Mouse (Mus musculus) hindbrain, embryonic 12.5 days (tissue): ENCODE measurements around the gene Samhd1. TPM values are rescaled to one million over a fixed set of nuclear protein-coding genes. Genes with fewer than 3 reads are reported as not detected.

ENCODE experiments used
- ATAC-seq: fragments of 200-750 bp; cut with Nextera tagmentation; 2 replicates; pipeline ENCODE4 v1.8.0; 2017; ENCODE audit warnings: moderate TSS enrichment; ENCODE audit not compliant: low FRiP score
- H3K27ac ChIP-seq: fragments of 300-500 bp; sonication (generic); 2 replicates; pipeline ENCODE4 v1.5.1; 2016; ENCODE audit warnings: mild to moderate bottlenecking
- H3K27me3 ChIP-seq: fragments of 300-500 bp; sonication (generic); 2 replicates; pipeline ENCODE4 v1.6.1; 2016; ENCODE audit warnings: mild to moderate bottlenecking
- H3K36me3 ChIP-seq: fragments of 300-500 bp; sonication (generic); 2 replicates; pipeline ENCODE4 v1.6.1; 2016; ENCODE audit warnings: mild to moderate bottlenecking
- H3K4me1 ChIP-seq: fragments of 300-500 bp; sonication (generic); 2 replicates; pipeline ENCODE4 v1.6.1; 2016
- H3K4me2 ChIP-seq: fragments of 300-500 bp; sonication (generic); replicated peaks from 2 replicates; pipeline ENCODE4 v1.6.1; 2016; ENCODE audit warnings: mild to moderate bottlenecking
- H3K4me3 ChIP-seq: fragments of 300-500 bp; sonication (generic); 2 replicates; pipeline ENCODE4 v1.5.1; 2016; ENCODE audit warnings: mild to moderate bottlenecking
- H3K9ac ChIP-seq: fragments of 300-500 bp; sonication (generic); 2 replicates; pipeline ENCODE4 v1.6.1; 2016; ENCODE audit warnings: mild to moderate bottlenecking, moderate library complexity
- H3K9me3 ChIP-seq: fragments of 300-500 bp; sonication (generic); replicated peaks from 2 replicates; pipeline ENCODE4 v1.6.1; 2016; ENCODE audit warnings: mild to moderate bottlenecking
- WGBS: fragments of 180-500 bp; shearing (Covaris S2); methylation state at CpG from one replicate; pipeline ENCODE4 v1.1.7; 2016; 5-methylcytosine and 5-hydroxymethylcytosine counted together
- polyA plus RNA-seq: library from polyadenylated mRNA; unstranded; fragments of >200 nt; fragmentation: Nextera tagmentation; extraction: Ambion mirVana; gene quantifications from 2 replicates; pipeline ENCODE4 v1.2.1, GENCODE M21; 2016

Samhd1 gene
- polyA plus RNA-seq, 1 experiment from 2014 or later: 17.2 TPM

- H3K36me3 ChIP-seq: no peaks in the 10 kb centered on the region
- H3K27ac ChIP-seq: no peak overlapping the region
- no peak overlapping the region for H3K4me3 ChIP-seq
- 93% methylated on average over 7 of the region's 7 CpGs for WGBS
- ATAC-seq: no peak
- no peak overlapping the region for H3K9ac ChIP-seq
- no peaks in the 10 kb centered on the region for H3K9me3 ChIP-seq
- peaks cover 15% of the 10 kb centered on the region for H3K4me1 ChIP-seq
- no peaks in the 10 kb centered on the region for H3K27me3 ChIP-seq
- no peak overlapping the region for H3K4me2 ChIP-seq
Measured at GRCm38 (mm10) chr2:157084831-157085585, 50.1 kb downstream of the Samhd1 start.

GRCm38 (mm10) chr2:157081960-157082359 is 53.1 kb downstream of the Samhd1 start:
- no peak overlapping the region for H3K9ac ChIP-seq
- no peak for ATAC-seq

GRCm38 (mm10) chr2:157081331-157081730 is 53.7 kb downstream of the Samhd1 start:
- Histone ChIP-seq H3K9me3 (no peaks in the 10 kb centered on the region), H3K4me1 (peaks cover 31% of the 10 kb centered on the region), H3K9ac (no peak overlapping the region), H3K4me2 (no peak overlapping the region), H3K4me3 (no peak overlapping the region), H3K27ac (no peak overlapping the region), H3K27me3 (no peaks in the 10 kb centered on the region), H3K36me3 (peaks cover 3% of the 10 kb centered on the region; the same call in 1 of the 2 replicates)
- no peak for ATAC-seq
- WGBS: 96% methylated on average over 8 of the region's 8 CpGs

More at GRCm38 (mm10) chr2:157081960-157082359, 53.1 kb downstream of the Samhd1 start:
- Histone ChIP-seq H3K4me3 (no peak overlapping the region), H3K27ac (no peak overlapping the region), H3K9me3 (no peaks in the 10 kb centered on the region), H3K4me1 (peaks cover 24% of the 10 kb centered on the region), H3K27me3 (no peaks in the 10 kb centered on the region), H3K36me3 (no peaks in the 10 kb centered on the region), H3K4me2 (no peak overlapping the region)
- WGBS: 29% methylated on average over 7 of the region's 7 CpGs

- H3K27ac ChIP-seq: peak overlapping the region; percentile 99
- peak overlapping the region; percentile 100 for H3K9ac ChIP-seq
- peak overlapping the region; percentile 93 for H3K4me2 ChIP-seq
- peaks cover 3% of the 10 kb centered on the region; the same call in 1 of the 2 replicates for H3K36me3 ChIP-seq
- no peaks in the 10 kb centered on the region for H3K9me3 ChIP-seq
- WGBS: 7% methylated on average over 16 of the region's 16 CpGs
- ATAC-seq: peak; percentile 3; the same call in 1 of the 2 replicates
- H3K27me3 ChIP-seq: no peaks in the 10 kb centered on the region
- H3K4me3 ChIP-seq: peak overlapping the region; percentile 98
- H3K4me1 ChIP-seq: peaks cover 44% of the 10 kb centered on the region
Measured at GRCm38 (mm10) chr2:157079701-157080180, 55.3 kb downstream of the Samhd1 start.

GRCm38 (mm10) chr2:157078793-157079700 is 56.0 kb downstream of the Samhd1 start, which contains the start of gene Soga1:
Gene Soga1, minus strand, starts transcription at chr2:157079254.
- peaks cover 51% of the 10 kb centered on the region for H3K4me1 ChIP-seq
- H3K9me3 ChIP-seq: no peaks in the 10 kb centered on the region
- H3K4me3 ChIP-seq: peak within 1 kb of the TSS; percentile 98
- H3K9ac ChIP-seq: peak within 1 kb of the TSS; percentile 100
- peaks cover 3% of the 10 kb centered on the region; the same call in 1 of the 2 replicates for H3K36me3 ChIP-seq
- peak within 1 kb of the TSS; percentile 93 for H3K4me2 ChIP-seq
- under 1% methylated on average over 101 of the region's 136 CpGs for WGBS
- H3K27ac ChIP-seq: peak within 1 kb of the TSS; percentile 99
- ATAC-seq: peak; percentile 87
- H3K27me3 ChIP-seq: no peaks in the 10 kb centered on the region

- no peaks in the 10 kb centered on the region for H3K27me3 ChIP-seq
- peak; percentile 14 for ATAC-seq
- peak overlapping the region; percentile 99 for H3K27ac ChIP-seq
- peaks cover 59% of the 10 kb centered on the region for H3K4me1 ChIP-seq
- WGBS: under 1% methylated on average over 57 of the region's 79 CpGs
- peak overlapping the region; percentile 98 for H3K4me3 ChIP-seq
- peak overlapping the region; percentile 100 for H3K9ac ChIP-seq
- H3K4me2 ChIP-seq: peak overlapping the region; percentile 93
- H3K36me3 ChIP-seq: peaks cover 7% of the 10 kb centered on the region
- H3K9me3 ChIP-seq: no peaks in the 10 kb centered on the region
Measured at GRCm38 (mm10) chr2:157078059-157078792, 56.8 kb downstream of the Samhd1 start.

- peak overlapping the region; percentile 98 for H3K4me3 ChIP-seq
- H3K27ac ChIP-seq: peak overlapping the region; percentile 99
- H3K4me1 ChIP-seq: peaks cover 65% of the 10 kb centered on the region
- peak overlapping the region; percentile 93 for H3K4me2 ChIP-seq
- no peaks in the 10 kb centered on the region for H3K9me3 ChIP-seq
- peak overlapping the region; percentile 100 for H3K9ac ChIP-seq
- WGBS: under 1% methylated on average over 15 of the region's 15 CpGs
- H3K27me3 ChIP-seq: no peaks in the 10 kb centered on the region
- peak; percentile 2; the same call in 1 of the 2 replicates for ATAC-seq
- peaks cover 12% of the 10 kb centered on the region for H3K36me3 ChIP-seq
Measured at GRCm38 (mm10) chr2:157077641-157078058, 57.4 kb downstream of the Samhd1 start.

- Histone ChIP-seq H3K27me3 (no peaks in the 10 kb centered on the region), H3K36me3 (peaks cover 15% of the 10 kb centered on the region), H3K4me1 (peaks cover 68% of the 10 kb centered on the region), H3K9me3 (no peaks in the 10 kb centered on the region), H3K27ac (peak overlapping the region; percentile 99), H3K9ac (peak overlapping the region; percentile 100), H3K4me2 (peak overlapping the region; percentile 93), H3K4me3 (peak overlapping the region; percentile 98)
- WGBS: 13% methylated on average over 5 of the region's 5 CpGs
- ATAC-seq: no peak
Measured at GRCm38 (mm10) chr2:157077160-157077559, 57.9 kb downstream of the Samhd1 start.

GRCm38 (mm10) chr2:157076585-157076984 is 58.5 kb downstream of the Samhd1 start:
- Histone ChIP-seq H3K36me3 (peaks cover 15% of the 10 kb centered on the region), H3K9ac (peak overlapping the region; percentile 100; the same call in 1 of the 2 replicates), H3K4me3 (peak overlapping the region; percentile 98), H3K4me1 (peaks cover 69% of the 10 kb centered on the region), H3K9me3 (no peaks in the 10 kb centered on the region), H3K27ac (no peak overlapping the region), H3K4me2 (peak overlapping the region; percentile 93), H3K27me3 (no peaks in the 10 kb centered on the region)
- WGBS: 88% methylated on average over 7 of the region's 7 CpGs
- no peak for ATAC-seq

- Histone ChIP-seq H3K9me3 (no peaks in the 10 kb centered on the region), H3K4me1 (peaks cover 78% of the 10 kb centered on the region), H3K36me3 (peaks cover 15% of the 10 kb centered on the region), H3K27me3 (no peaks in the 10 kb centered on the region), H3K4me2 (peak overlapping the region; percentile 93), H3K4me3 (peak overlapping the region; percentile 98), H3K9ac (peak overlapping the region; percentile 100), H3K27ac (0 out of 2 replicates have a peak overlapping the region, but pooled peaks have one; percentile 52)
- no peak for ATAC-seq
- 70% methylated on average over 3 of the region's 3 CpGs for WGBS
Measured at GRCm38 (mm10) chr2:157075685-157076084, 59.4 kb downstream of the Samhd1 start.

- WGBS: 87% methylated on average over 3 of the region's 3 CpGs
- peak overlapping the region; percentile 100 for H3K9ac ChIP-seq
- ATAC-seq: no peak
- H3K4me3 ChIP-seq: peak overlapping the region; percentile 98
- H3K27ac ChIP-seq: 0 out of 2 replicates have a peak overlapping the region, but pooled peaks have one; percentile 52
- no peaks in the 10 kb centered on the region for H3K27me3 ChIP-seq
- H3K4me2 ChIP-seq: peak overlapping the region; percentile 93
- peaks cover 15% of the 10 kb centered on the region for H3K36me3 ChIP-seq
- no peaks in the 10 kb centered on the region for H3K9me3 ChIP-seq
- H3K4me1 ChIP-seq: peaks cover 81% of the 10 kb centered on the region
Measured at GRCm38 (mm10) chr2:157075226-157075625, 59.8 kb downstream of the Samhd1 start.
